Mouse (Mus musculus) intestine, embryonic 16.5 days (tissue): ENCODE measurements around the gene C2cd4b. TPM values are rescaled to one million over a fixed set of nuclear protein-coding genes. Genes with fewer than 3 reads are reported as not detected.

Source experiments
- ATAC-seq: fragments of 200-750 bp; cut with Nextera tagmentation; 2 replicates; pipeline ENCODE4 v1.8.0; 2017; ENCODE audit warnings: moderate TSS enrichment, moderate library complexity
- H3K27ac ChIP-seq: fragments of 300-500 bp; sonication (generic); 2 replicates; pipeline ENCODE4 v1.5.1; 2014; ENCODE audit warnings: mild to moderate bottlenecking, low read length
- H3K27me3 ChIP-seq: fragments of 300-500 bp; sonication (generic); replicated peaks from 2 replicates; pipeline ENCODE4 v1.6.1; 2014; ENCODE audit warnings: low read length, control low read depth, mixed read lengths; ENCODE audit not compliant: control insufficient read depth, insufficient read depth
- H3K36me3 ChIP-seq: fragments of 300-500 bp; sonication (generic); 2 replicates; pipeline ENCODE4 v1.6.1; 2014; ENCODE audit warnings: low read length, control low read depth; ENCODE audit not compliant: control insufficient read depth, insufficient read depth
- H3K4me1 ChIP-seq: fragments of 300-500 bp; sonication (generic); 2 replicates; pipeline ENCODE4 v1.6.1; 2014; ENCODE audit warnings: low read length, control low read depth, mixed read lengths; ENCODE audit not compliant: control insufficient read depth, insufficient read depth
- H3K4me2 ChIP-seq: fragments of 300-500 bp; sonication (generic); 2 replicates; pipeline ENCODE4 v1.6.1; 2014; ENCODE audit warnings: low read depth, low read length, control low read depth
- H3K4me3 ChIP-seq: fragments of 300-500 bp; sonication (generic); 2 replicates; pipeline ENCODE4 v1.5.1; 2014; ENCODE audit warnings: mild to moderate bottlenecking, low read length
- H3K9ac ChIP-seq: fragments of 300-500 bp; sonication (generic); 2 replicates; pipeline ENCODE4 v1.6.1; 2014; ENCODE audit warnings: low read depth, low read length
- H3K9me3 ChIP-seq: fragments of 300-500 bp; sonication (generic); 2 replicates; pipeline ENCODE4 v1.6.1; 2016; ENCODE audit warnings: low read length, control low read depth; ENCODE audit not compliant: control insufficient read depth
- WGBS: fragments of 180-500 bp; shearing (Covaris S2); extraction: QIAGEN DNeasy Blood & Tissue Kit; methylation state at CpG from one replicate; pipeline ENCODE4 v1.1.7; 2014; 5-methylcytosine and 5-hydroxymethylcytosine counted together
- microRNA-seq: library from miRNA; unstranded; fragments of <30 nt; microRNA quantifications from one replicate; pipeline ENCODE4, GENCODE M21; 2016
- polyA plus RNA-seq: library from polyadenylated mRNA; unstranded; fragments of >200 nt; fragmentation: Nextera tagmentation; extraction: Ambion mirVana; gene quantifications from 2 replicates; pipeline ENCODE4 v1.2.1, GENCODE M21; 2015

The C2cd4b gene
- polyA plus RNA-seq, 1 experiment from 2014 or later, result not detected

GRCm38 (mm10) chr9:67810527-67810926 is 51.3 kb downstream of the C2cd4b start:
- no peak for ATAC-seq
- H3K27ac ChIP-seq, result no peak overlapping the region

More at GRCm38 (mm10) chr9:67810527-67810926, 51.3 kb downstream of the C2cd4b start:
- Histone ChIP-seq H3K9ac (no peak overlapping the region), H3K27me3 (no peaks in the 10 kb centered on the region), H3K36me3 (no peaks in the 10 kb centered on the region), H3K4me1 (peaks cover 7% of the 10 kb centered on the region; the same call in 1 of the 2 replicates), H3K4me3 (no peak overlapping the region), H3K4me2 (no peak overlapping the region), H3K9me3 (no peaks in the 10 kb centered on the region)
- 65% methylated on average over 6 of the region's 6 CpGs for WGBS

Small RNA genes lying within 50 kb of the gene (microRNA-seq; reads per million reads assigned to microRNA genes)
- gene Mir7241 (not detected), gene Mir7242 (not detected)

Other genes with a start within 250 kb of the C2cd4b start
- 19.7 and 19.8 TPM in 2 replicates for gene Tln2, start 199.7 kb upstream of the C2cd4b start, polyA plus RNA-seq
- gene C2cd4a, start 72.9 kb downstream of the C2cd4b start, polyA plus RNA-seq, result 0.24 and 0.54 TPM in 2 replicates
- gene Vps13c, start 81.0 kb downstream of the C2cd4b start, polyA plus RNA-seq, result 4.2 and 4.5 TPM in 2 replicates